Mouse (Mus musculus) MEL (cell line): ENCODE results near the gene Tmem175. TPM values are rescaled to one million over a fixed set of nuclear protein-coding genes. Genes with fewer than 3 reads are reported as not detected.
"Not testable (repeated sequence)": the region's sequence is repeated elsewhere in the genome, so short reads cannot be mapped to it uniquely, and the experiment has no call there.

Source experiments
- DNase-seq: peaks from one replicate; pipeline ENCODE4 v3.0.0; 2011; ENCODE audit warnings: low read depth, low spot score
- H3K27ac ChIP-seq: 2 replicates; pipeline ENCODE4 v1.5.1; 2012; ENCODE audit warnings: low read depth, mild to moderate bottlenecking, control low read depth, low read length, moderate library complexity; ENCODE audit not compliant: control insufficient read depth
- H3K27me3 ChIP-seq, 2 experiments: fragments of 150-350 bp in 1 of 2; sonication (generic) in 1 of 2; 2 replicates each; pipeline ENCODE4 v1.6.1; 2012; ENCODE audit warnings: low read length in 2 of 2, mild to moderate bottlenecking in 2 of 2, improper control_type of control experiment in 1 of 2, moderate library complexity in 1 of 2; ENCODE audit not compliant: insufficient read depth in 2 of 2, control insufficient read depth in 1 of 2
- H3K36me3 ChIP-seq, 2 experiments: 2 replicates each; pipeline ENCODE4 v1.6.1; 2012 to 2014; ENCODE audit warnings: low read length in 2 of 2, improper control_type of control experiment in 1 of 2, inconsistent platforms in 1 of 2, mild to moderate bottlenecking in 1 of 2; ENCODE audit not compliant: insufficient read depth in 2 of 2, control insufficient read depth in 1 of 2
- H3K4me1 ChIP-seq, 2 experiments: fragments of 150-350 bp in 1 of 2; sonication (generic) in 1 of 2; 2 replicates each; pipeline ENCODE4 v1.6.1; 2012; ENCODE audit warnings: low read length in 2 of 2, improper control_type of control experiment in 1 of 2, mild to moderate bottlenecking in 1 of 2; ENCODE audit not compliant: insufficient read depth in 2 of 2, control insufficient read depth in 1 of 2
- H3K4me3 ChIP-seq, 2 experiments: fragments of 150-350 bp in 1 of 2; sonication (generic) in 1 of 2; 2 replicates each; pipeline ENCODE4 v1.5.1; 2012; ENCODE audit warnings: low read depth in 2 of 2, low read length in 2 of 2, mild to moderate bottlenecking in 2 of 2, moderate library complexity in 2 of 2, control low read depth in 1 of 2, improper control_type of control experiment in 1 of 2; ENCODE audit not compliant: control insufficient read depth in 1 of 2, insufficient read depth in 1 of 2
- H3K79me2 ChIP-seq: 2 replicates; pipeline ENCODE4 v1.6.1; 2012; ENCODE audit warnings: mild to moderate bottlenecking, low read length, moderate library complexity; ENCODE audit not compliant: control insufficient read depth, poor library complexity, insufficient read depth
- H3K9ac ChIP-seq: 2 replicates; pipeline ENCODE4 v1.6.1; 2012; ENCODE audit warnings: low read depth, mild to moderate bottlenecking, control low read depth, low read length, moderate library complexity; ENCODE audit not compliant: control insufficient read depth, poor library complexity, severe bottlenecking
- H3K9me3 ChIP-seq: fragments of 150-350 bp; sonication (generic); replicated peaks from 2 replicates; pipeline ENCODE4 v1.6.1; 2012; ENCODE audit warnings: mild to moderate bottlenecking, low read length, improper control_type of control experiment, moderate library complexity; ENCODE audit not compliant: insufficient read depth
- CHD1 ChIP-seq: IDR thresholded peaks from 2 replicates; pipeline ENCODE4 v1.6.1; 2012; ENCODE audit warnings: low read depth, mild to moderate bottlenecking, inconsistent platforms, low read length, improper control_type of control experiment
- CTCF ChIP-seq, 3 experiments: IDR thresholded peaks in 2 of 3; conservative IDR thresholded peaks in 1 of 3; 2 replicates each; pipeline ENCODE4 v1.5.1; 2011 to 2012; ENCODE audit warnings: low read length in 3 of 3, low read depth in 2 of 3, mild to moderate bottlenecking in 2 of 3, improper control_type of control experiment in 1 of 3, inconsistent platforms in 1 of 3, mixed read lengths in 1 of 3, moderate library complexity in 1 of 3; ENCODE audit not compliant: control insufficient read depth in 1 of 3, insufficient read depth in 1 of 3, poor library complexity in 1 of 3, severe bottlenecking in 1 of 3
- ELF1 ChIP-seq: IDR thresholded peaks from 2 replicates; pipeline ENCODE4 v1.6.1; 2014; ENCODE audit warnings: low read depth, mild to moderate bottlenecking, inconsistent platforms, low read length, improper control_type of control experiment, moderate library complexity
- ETS1 ChIP-seq: IDR thresholded peaks from 2 replicates; pipeline ENCODE4 v1.6.1; 2012; ENCODE audit warnings: low read depth, mild to moderate bottlenecking, inconsistent platforms, low read length, improper control_type of control experiment, moderate library complexity
- GABPA ChIP-seq: IDR thresholded peaks from 2 replicates; pipeline ENCODE4 v1.6.1; 2012; ENCODE audit warnings: low read depth, mild to moderate bottlenecking, inconsistent platforms, low read length, improper control_type of control experiment, moderate library complexity
- GATA1 ChIP-seq: IDR thresholded peaks from 2 replicates; pipeline ENCODE4 v1.6.1; 2011; ENCODE audit warnings: low read depth, low read length, improper control_type of control experiment
- KAT2A ChIP-seq: conservative IDR thresholded peaks from 2 replicates; pipeline ENCODE4 v1.6.1; 2012; ENCODE audit warnings: low read depth, low read length, improper control_type of control experiment, inconsistent platforms
- MEF2A ChIP-seq: IDR thresholded peaks from 2 replicates; pipeline ENCODE4 v1.6.1; 2014; ENCODE audit warnings: low read depth, mild to moderate bottlenecking, inconsistent platforms, low read length, improper control_type of control experiment; ENCODE audit not compliant: poor library complexity, insufficient replicate concordance, severe bottlenecking; ENCODE audit errors: extremely low read depth
- MYB ChIP-seq: IDR thresholded peaks from 2 replicates; pipeline ENCODE4 v1.6.1; 2011; ENCODE audit warnings: mild to moderate bottlenecking, low read depth, low read length, improper control_type of control experiment
- MYC ChIP-seq: IDR thresholded peaks from 2 replicates; pipeline ENCODE4 v1.6.1; 2011; ENCODE audit warnings: low read depth, mild to moderate bottlenecking, low read length, improper control_type of control experiment, moderate library complexity
- NELFE ChIP-seq: IDR thresholded peaks from 2 replicates; pipeline ENCODE4 v1.6.1; 2011; ENCODE audit warnings: low read depth, low read length, improper control_type of control experiment
- NRF1 ChIP-seq: IDR thresholded peaks from 2 replicates; pipeline ENCODE4 v1.6.1; 2014; ENCODE audit warnings: low read depth, mild to moderate bottlenecking, inconsistent platforms, low read length, improper control_type of control experiment, moderate library complexity; ENCODE audit not compliant: poor library complexity, insufficient read depth, severe bottlenecking
- POLR2A ChIP-seq, 2 experiments: IDR thresholded peaks; 2 replicates each; pipeline ENCODE4 v1.6.1; 2011 to 2012; ENCODE audit warnings: low read length in 2 of 2, mild to moderate bottlenecking in 2 of 2, control low read depth in 1 of 2, improper control_type of control experiment in 1 of 2, low read depth in 1 of 2, moderate library complexity in 1 of 2; ENCODE audit not compliant: control insufficient read depth in 1 of 2, insufficient read depth in 1 of 2, poor library complexity in 1 of 2
- POLR2AphosphoS2 ChIP-seq: IDR thresholded peaks from 2 replicates; pipeline ENCODE4 v1.6.1; 2011; ENCODE audit warnings: low read length, improper control_type of control experiment
- RAD21 ChIP-seq: IDR thresholded peaks from 2 replicates; pipeline ENCODE4 v1.6.1; 2011; ENCODE audit warnings: mild to moderate bottlenecking, low read depth, low read length, improper control_type of control experiment
- SIN3A ChIP-seq: IDR thresholded peaks from 2 replicates; pipeline ENCODE4 v1.6.1; 2012; ENCODE audit warnings: low read length, improper control_type of control experiment, inconsistent platforms
- SMC3 ChIP-seq: IDR thresholded peaks from 2 replicates; pipeline ENCODE4 v1.6.1; 2011; ENCODE audit warnings: low read depth, low read length, improper control_type of control experiment
- TCF12 ChIP-seq: IDR thresholded peaks from 2 replicates; pipeline ENCODE4 v1.6.1; 2014; ENCODE audit warnings: low read depth, mild to moderate bottlenecking, inconsistent platforms, low read length, improper control_type of control experiment, moderate library complexity
- ZNF384 ChIP-seq: IDR thresholded peaks from 2 replicates; pipeline ENCODE4 v1.6.1; 2012; ENCODE audit warnings: low read depth, mild to moderate bottlenecking, inconsistent platforms, low read length, improper control_type of control experiment
- polyA plus RNA-seq, 2 experiments: library from polyadenylated mRNA; stranded (reverse) in 1 of 2; unstranded in 1 of 2; fragments of >175 nt in 1 of 2; fragments of >200 nt in 1 of 2; gene quantifications; 2 replicates each; pipeline versions ENCODE4 v1.2.1 to v1.2.4; 2012; ENCODE audit warnings: low replicate concordance in 2 of 2, low read depth in 1 of 2; ENCODE audit not compliant: insufficient read length in 2 of 2, insufficient read depth in 1 of 2, missing spikeins in 1 of 2
- total RNA-seq: library from RNA; depleted of rRNA; stranded (reverse); fragments of 300-350 nt; gene quantifications from 2 replicates; pipeline ENCODE4 v1.2.3, GENCODE M21; 2012

The Tmem175 gene
- total and polyA plus RNA-seq, 3 experiments, result 19.3 to 39.2 TPM; not detected in 1

GRCm38 (mm10) chr5:108633676-108634075, 4.1 kb downstream of the Tmem175 start:
- no peak for DNase-seq
- Histone ChIP-seq H3K4me1 (no peaks in the 10 kb centered on the region), H3K9me3 (no peaks in the 10 kb centered on the region), H3K4me3 (no peak overlapping the region), H3K36me3 (peaks cover 0 to 10% of the 10 kb centered on the region in 2 experiments; a peak in 2 of 4 replicates), H3K9ac (no peak overlapping the region), H3K79me2 (peaks cover 13% of the 10 kb centered on the region), H3K27ac (no peak overlapping the region), H3K27me3 (no peaks in the 10 kb centered on the region)
- TF ChIP-seq RAD21 (no peak), CHD1 (no peak), TCF12 (no peak)

- H3K9me3 ChIP-seq, result not testable (repeated sequence)
Observed at GRCm38 (mm10) chr5:108634088-108634487, 4.5 kb downstream of the Tmem175 start.

GRCm38 (mm10) chr5:108636172-108636571, 6.6 kb downstream of the Tmem175 start:
- Histone ChIP-seq H3K9me3 (no peaks in the 10 kb centered on the region), H3K27ac (no peak overlapping the region), H3K4me1 (no peaks in the 10 kb centered on the region), H3K79me2 (no peaks in the 10 kb centered on the region), H3K36me3 (peaks cover 0 to 5% of the 10 kb centered on the region in 2 experiments; a peak in 3 of 4 replicates), H3K27me3 (no peaks in the 10 kb centered on the region), H3K9ac (no peak overlapping the region), H3K4me3 (no peak overlapping the region)
- peak; percentile 60 for DNase-seq
- TF ChIP-seq NELFE (no peak), KAT2A (no peak), NRF1 (no peak), ELF1 (no peak), POLR2A (IDR thresholded peaks at IDR 0.05; ENCODE audit: control insufficient read depth in 1 of 2, insufficient read depth in 1 of 2, low read depth in 1 of 2, low read length in 2 of 2, poor library complexity in 1 of 2) (no peak), RAD21 (peak; percentile 20), CTCF (IDR thresholded peaks at IDR 0.05 in 2 of 3, conservative IDR thresholded peaks at IDR 0.05 in 1 of 3; ENCODE audit: control insufficient read depth in 1 of 3, insufficient read depth in 1 of 3, low read depth in 2 of 3, low read length in 3 of 3, poor library complexity in 1 of 3, severe bottlenecking in 1 of 3) (peak in 1 of 3 experiments; percentile 16; a peak in 1 of 6 replicates), SIN3A (no peak), MYB (no peak), MYC (no peak), GATA1 (peak; percentile 29; the same call in 1 of the 2 replicates), POLR2AphosphoS2 (no peak), ETS1 (no peak), MEF2A (no peak), GABPA (no peak), SMC3 (peak; percentile 19; the same call in 1 of the 2 replicates)

More at GRCm38 (mm10) chr5:108634088-108634487, 4.5 kb downstream of the Tmem175 start:
- not testable (repeated sequence) for H3K4me1 ChIP-seq, H3K27ac ChIP-seq, H3K27me3 ChIP-seq, H3K9ac ChIP-seq, H3K4me3 ChIP-seq, DNase-seq, H3K79me2 ChIP-seq
- peak; percentile 72 for TF ChIP-seq ZNF384
- peaks cover 0 to 10% of the 10 kb centered on the region in 2 experiments; a peak in 2 of 4 replicates for H3K36me3 ChIP-seq
